Mouse (Mus musculus) MN1 (cell line): ENCODE data around the gene Il1rl1.

ENCODE experiments used
- DNase-seq: peaks from one replicate; pipeline ENCODE4 v3.0.0-alpha.2; 2016; ENCODE audit warnings: low spot score

Il1rl1 gene

GRCm38 (mm10) chr1:40437340-40437739 is 8.0 kb downstream of the Il1rl1 start:
- DNase-seq = no peak

GRCm38 (mm10) chr1:40439504-40439903 is 10.1 kb downstream of the Il1rl1 start:
- DNase-seq = no peak

GRCm38 (mm10) chr1:40444800-40445199 is 15.4 kb downstream of the Il1rl1 start:
- DNase-seq = no peak

- no peak for DNase-seq
Measured at GRCm38 (mm10) chr1:40465477-40466430, 36.4 kb downstream of the Il1rl1 start, which contains the start of gene Il18r1. Gene Il18r1 (plus strand): TSS chr1:40465552.

GRCm38 (mm10) chr1:40467306-40467705 is 37.9 kb downstream of the Il1rl1 start:
- DNase-seq = no peak

- no peak for DNase-seq
Measured at GRCm38 (mm10) chr1:40468805-40469204, 39.4 kb downstream of the Il1rl1 start.

DNA sequence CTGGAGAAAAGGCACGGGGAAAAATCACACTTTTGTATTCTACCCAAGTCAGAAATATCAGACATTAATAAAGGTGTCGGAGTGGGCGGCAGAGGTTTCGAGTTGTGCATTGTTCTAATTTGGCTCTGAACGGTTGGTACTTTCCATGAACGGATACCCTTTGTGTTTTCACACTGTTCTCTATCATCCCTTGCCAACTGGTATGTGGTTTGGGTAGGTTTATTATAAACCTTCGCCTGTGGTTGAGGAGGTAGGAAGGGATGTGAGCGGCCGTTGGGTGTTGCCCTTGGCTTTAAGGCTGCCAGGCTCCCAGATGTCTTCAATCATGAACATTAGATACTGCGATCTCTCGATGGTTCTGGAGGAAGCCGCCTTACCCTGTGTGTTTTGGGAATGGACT is 40.5 kb downstream of the Il1rl1 start:
- DNase-seq = no peak

DNA sequence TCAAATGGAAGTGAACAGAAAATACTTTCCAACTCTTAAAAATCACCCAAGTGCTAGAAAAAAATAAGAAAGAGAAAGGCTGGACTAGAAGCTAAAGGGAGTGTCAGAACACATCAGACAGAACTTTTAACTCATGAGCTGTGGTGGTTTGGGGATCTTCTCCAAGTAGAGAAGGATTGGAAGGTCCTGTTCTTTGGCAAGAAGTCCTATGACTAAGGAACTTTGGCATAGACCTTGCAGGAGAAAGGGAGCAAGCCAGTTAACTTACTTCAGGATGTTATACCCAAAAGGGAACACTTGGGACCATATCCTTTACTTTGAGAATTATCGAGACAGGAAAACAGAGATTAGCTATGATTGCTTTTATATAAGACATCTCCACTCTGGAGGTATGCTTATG is 43.0 kb downstream of the Il1rl1 start:
- DNase-seq = no peak

DNA sequence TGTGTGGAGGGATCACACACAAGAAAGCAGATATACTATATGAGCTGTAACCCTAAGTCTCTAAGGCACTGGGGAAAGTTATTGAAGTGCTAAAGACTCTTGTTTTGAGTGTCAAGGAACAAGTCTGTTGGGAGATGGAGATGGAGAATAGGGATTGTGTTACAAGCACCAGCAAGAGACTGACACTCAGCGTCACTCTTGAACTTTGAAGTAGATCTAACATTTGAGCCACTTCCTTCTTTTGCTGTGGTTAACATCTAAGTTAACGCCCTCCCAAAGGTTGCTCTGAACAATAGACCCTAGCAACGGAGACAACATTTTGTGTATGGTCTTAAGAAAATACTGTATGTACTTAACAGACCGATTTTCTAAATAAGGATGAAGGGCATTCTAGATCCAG is 44.3 kb downstream of the Il1rl1 start:
- no peak for DNase-seq

GRCm38 (mm10) chr1:40474336-40474735 is 45.0 kb downstream of the Il1rl1 start:
- DNase-seq = no peak

GRCm38 (mm10) chr1:40475697-40476096 is 46.3 kb downstream of the Il1rl1 start:
- no peak for DNase-seq

GRCm38 (mm10) chr1:40476756-40477155 is 47.4 kb downstream of the Il1rl1 start:
- no peak for DNase-seq

DNA sequence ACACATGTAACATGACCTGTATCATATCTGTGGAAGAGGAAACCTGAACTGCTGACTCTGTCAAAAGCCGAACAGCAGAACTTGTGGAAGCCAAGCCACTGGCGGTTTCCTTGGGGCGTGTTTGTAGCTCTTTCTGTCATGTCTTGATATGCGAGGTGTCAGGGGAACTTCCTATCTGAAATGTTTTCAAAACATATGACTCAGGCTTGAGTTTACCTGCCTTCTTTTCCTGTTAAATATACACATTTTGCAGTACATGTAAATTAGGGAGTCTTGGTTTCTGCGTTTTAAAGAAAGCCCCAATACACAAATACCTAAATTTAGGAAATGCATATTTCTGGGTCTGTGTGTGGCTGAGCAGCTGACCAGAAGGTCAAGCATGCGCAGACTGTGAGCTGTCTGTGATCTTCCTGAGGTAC is 50.1 kb downstream of the Il1rl1 start:
- no peak for DNase-seq

- DNase-seq = no peak
Measured at GRCm38 (mm10) chr1:40494594-40494993, 65.2 kb downstream of the Il1rl1 start.

DNA sequence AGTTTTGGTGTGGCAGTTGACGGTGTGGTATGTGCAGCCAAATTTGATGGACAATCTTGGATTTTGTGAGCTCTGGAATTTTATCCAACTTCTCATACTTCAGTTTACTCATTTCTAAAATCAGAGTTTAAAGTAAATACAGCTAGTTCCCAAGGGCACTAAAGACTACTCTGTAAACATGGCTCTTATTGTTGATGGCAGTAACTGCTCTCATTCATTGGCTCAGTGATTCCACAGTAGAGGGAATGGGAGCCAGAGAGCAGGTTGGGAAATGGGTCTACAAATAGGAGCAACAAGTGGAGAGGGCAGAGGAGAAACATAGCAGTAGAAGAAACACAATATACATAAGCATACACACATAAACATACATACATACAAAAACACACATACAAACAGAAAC is 70.3 kb downstream of the Il1rl1 start:
- DNase-seq = no peak

DNA sequence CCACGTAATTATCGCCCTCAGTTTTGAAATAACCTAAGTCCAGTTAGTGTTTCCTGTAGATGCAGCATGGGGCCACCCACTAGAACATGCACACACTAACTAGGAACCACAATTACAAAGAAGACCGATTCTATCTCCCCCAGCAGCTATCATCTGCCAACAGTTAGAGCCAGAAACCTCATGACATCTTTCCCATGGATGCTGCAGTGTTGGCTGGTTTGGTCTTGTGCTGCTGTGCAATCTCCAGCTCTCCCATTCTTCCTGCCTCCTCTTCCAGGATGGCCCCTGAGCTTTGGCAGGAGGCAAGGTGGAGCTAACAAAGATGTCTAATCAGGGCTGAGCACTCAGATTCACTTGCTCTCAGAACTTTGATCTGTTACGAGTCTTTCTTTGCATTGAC is 71.8 kb downstream of the Il1rl1 start:
- DNase-seq = no peak

DNA sequence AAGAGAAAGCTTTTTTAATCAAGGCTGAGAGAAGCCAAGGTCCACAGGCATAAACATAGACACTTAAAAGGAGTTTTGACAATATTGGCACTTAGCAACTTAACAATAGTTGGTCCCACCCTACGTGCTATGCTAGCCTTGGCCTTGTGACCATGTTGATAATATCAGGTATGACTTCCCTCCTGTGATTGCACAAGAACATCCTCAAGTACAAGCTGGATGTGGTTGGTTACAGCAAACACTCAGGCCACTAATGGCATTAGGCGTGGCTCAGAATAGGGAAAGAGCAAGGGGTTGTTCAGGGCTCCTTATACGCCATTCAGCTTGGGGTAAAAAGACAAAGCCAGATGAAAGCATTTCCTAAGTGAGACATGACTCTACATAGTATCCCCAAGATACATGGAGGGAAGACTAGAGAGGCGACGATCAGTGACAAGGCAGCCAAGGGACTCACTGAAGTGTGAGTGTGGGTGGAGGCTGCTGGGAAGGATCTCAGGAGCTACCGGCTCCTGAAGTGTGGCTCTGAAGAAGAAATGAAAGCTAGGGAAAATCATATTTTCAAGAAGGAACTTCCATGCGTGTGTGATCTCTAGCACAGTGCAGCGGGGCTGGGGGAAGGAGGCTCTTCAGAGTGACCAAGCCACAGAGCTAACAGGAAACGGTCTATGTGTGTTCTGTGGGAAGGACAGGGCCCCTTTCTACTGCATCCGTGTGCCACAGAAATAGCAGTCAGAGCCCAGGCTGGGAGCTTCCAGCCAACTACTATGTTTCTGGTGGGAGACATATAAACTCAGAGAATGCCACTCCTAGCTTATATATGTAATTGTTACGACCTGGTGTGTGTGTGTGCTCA is 72.4 kb downstream of the Il1rl1 start:
- DNase-seq = no peak

GRCm38 (mm10) chr1:40504548-40504947 is 75.2 kb downstream of the Il1rl1 start:
- DNase-seq = no peak
